Mouse (Mus musculus) brain, embryonic 14.5 days (tissue): Measurements from ENCODE around the gene Serpina3c. TPM values are rescaled to one million over a fixed set of nuclear protein-coding genes. Genes with fewer than 3 reads are reported as not detected.

Experiments used
- DNase-seq: peaks from one replicate; pipeline ENCODE4 v3.0.0-alpha.2; 2011; ENCODE audit warnings: low read depth
- CTCF ChIP-seq: fragments of 200-500 bp; IDR thresholded peaks from 2 replicates; pipeline ENCODE4 v1.5.1; 2012; ENCODE audit warnings: inconsistent platforms, mild to moderate bottlenecking, moderate library complexity, borderline replicate concordance; ENCODE audit not compliant: insufficient read depth, insufficient read length; ENCODE audit errors: extremely low read depth
- POLR2A ChIP-seq: fragments of 200-500 bp; IDR thresholded peaks from 2 replicates; pipeline ENCODE4 v1.6.1; 2012; ENCODE audit warnings: mild to moderate bottlenecking, inconsistent platforms, borderline replicate concordance; ENCODE audit not compliant: poor library complexity, insufficient read depth, insufficient read length, severe bottlenecking; ENCODE audit errors: extremely low read depth
- polyA plus RNA-seq: library from polyadenylated mRNA; depleted of rRNA; stranded (reverse); fragments of >200 nt; gene quantifications from 2 replicates; pipeline ENCODE4 v1.2.3, GENCODE M21; 2012; rRNA removed

The Serpina3c gene
- polyA plus RNA-seq, result not detected in 2 replicates

- no peak for TF ChIP-seq CTCF
- no peak for DNase-seq
These were observed at the start of gene Serpina3c for GRCm38 (mm10) chr12:104153656-104154055. TSS of gene Serpina3c (minus strand) at chr12:104153870.

GRCm38 (mm10) chr12:104190852-104191251 is 37.2 kb upstream of the Serpina3c start:
- TF ChIP-seq CTCF (no peak), POLR2A (no peak)
- DNase-seq, result peak; percentile 2

GRCm38 (mm10) chr12:104189246-104189645 is 35.6 kb upstream of the Serpina3c start:
- no peak for DNase-seq
- no peak for TF ChIP-seq POLR2A
- no peak for TF ChIP-seq CTCF

GRCm38 (mm10) chr12:104186041-104186581 is 32.4 kb upstream of the Serpina3c start:
- peak; percentile 1 for DNase-seq
- TF ChIP-seq POLR2A (no peak), CTCF (no peak)

GRCm38 (mm10) chr12:104185046-104185445 is 31.4 kb upstream of the Serpina3c start:
- no peak for DNase-seq
- TF ChIP-seq CTCF (no peak), POLR2A (no peak)

GRCm38 (mm10) chr12:104178987-104179386 is 25.3 kb upstream of the Serpina3c start:
- DNase-seq, result no peak

GRCm38 (mm10) chr12:104178577-104178976 is 24.9 kb upstream of the Serpina3c start:
- peak; percentile 3 for DNase-seq
- TF ChIP-seq POLR2A (no peak), CTCF (no peak)

More at GRCm38 (mm10) chr12:104178987-104179386, 25.3 kb upstream of the Serpina3c start:
- no peak for TF ChIP-seq POLR2A
- TF ChIP-seq CTCF, result no peak

- TF ChIP-seq CTCF (no peak), POLR2A (no peak)
- no peak for DNase-seq
These were observed 22.0 kb upstream of the Serpina3c start for GRCm38 (mm10) chr12:104175636-104176035.

GRCm38 (mm10) chr12:104174747-104175146 is 21.1 kb upstream of the Serpina3c start:
- no peak for DNase-seq
- TF ChIP-seq POLR2A (no peak), CTCF (no peak)

GRCm38 (mm10) chr12:104153041-104153645 is 527 bp downstream of the Serpina3c start:
- DNase-seq, result no peak
- TF ChIP-seq CTCF, result no peak
- no peak for TF ChIP-seq POLR2A

GRCm38 (mm10) chr12:104151989-104152388 is 1.7 kb downstream of the Serpina3c start:
- no peak for TF ChIP-seq CTCF
- TF ChIP-seq POLR2A, result no peak
- DNase-seq, result no peak

- TF ChIP-seq POLR2A (no peak), CTCF (no peak)
- DNase-seq, result no peak
These were observed 8.1 kb downstream of the Serpina3c start for GRCm38 (mm10) chr12:104145571-104145970.
